Mouse (Mus musculus): ENCODE results near the gene Tmsb10.

GRCm38 (mm10) chr6:72921081-72921480 is 37.5 kb downstream of the Tmsb10 start:
- no peak for TF ChIP-seq POLR2A (IDR thresholded peaks at IDR 0.05; ENCODE audit: borderline replicate concordance, extremely low read depth, insufficient read depth, insufficient read length, poor library complexity, severe bottlenecking)
- no peak for TF ChIP-seq CTCF (IDR thresholded peaks at IDR 0.05; ENCODE audit: borderline replicate concordance, extremely low read depth, insufficient read depth, insufficient read length)
